Mouse (Mus musculus): ENCODE measurements around the gene Stk16. TPM values are rescaled to one million over a fixed set of nuclear protein-coding genes. Genes with fewer than 3 reads are reported as not detected.
A peak's percentile ranks its signal among the peaks of the same experiment; 100 is the strongest.

Stk16 gene
- total and polyA plus RNA-seq, 3 experiments = 42.4 to 68.3 (median 42.5) TPM

DNA sequence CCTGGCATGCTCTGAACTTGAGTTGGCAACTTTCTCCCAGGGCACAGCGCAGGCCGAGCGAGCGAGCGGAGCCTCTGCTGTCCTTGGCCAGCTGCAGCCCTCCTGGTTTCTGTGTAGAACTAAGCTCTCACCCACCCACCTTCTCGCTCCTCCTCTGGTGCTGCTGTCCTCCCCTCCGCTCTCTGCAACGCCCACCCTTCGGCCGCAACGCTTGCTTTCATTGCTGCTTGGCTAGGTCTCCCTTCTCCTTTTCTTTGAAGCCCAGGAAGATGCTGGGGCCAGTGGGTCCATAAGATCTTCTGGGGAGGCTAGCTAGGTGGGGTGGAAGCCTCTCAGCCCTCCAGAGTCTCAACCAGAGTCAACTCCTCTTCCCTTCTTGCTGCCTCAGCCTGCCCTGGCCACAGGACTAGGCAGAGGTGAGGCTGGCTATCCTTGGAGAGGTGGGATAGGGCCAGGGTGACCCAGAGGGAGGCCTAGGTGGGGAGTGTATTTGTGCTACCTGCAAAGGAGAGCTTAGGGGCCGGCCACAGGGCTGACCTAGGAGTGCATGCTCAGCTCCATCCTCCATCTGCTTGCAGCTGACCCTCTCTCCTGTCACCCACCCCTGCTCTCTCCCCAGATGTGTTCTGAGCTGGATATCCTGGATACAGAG lies 33.7 kb downstream of the Stk16 start:
- Histone ChIP-seq H3K27ac (no peak overlapping the region), H3K36me3 (ENCODE audit: control insufficient read depth, insufficient read depth, low read length) (no peaks in the 10 kb centered on the region), H3K4me3 (no peak overlapping the region), H3K9ac (ENCODE audit: low read depth, low read length) (no peak overlapping the region), H3K79me2 (replicated peaks; ENCODE audit: control insufficient read depth, insufficient read depth, low read length) (no peaks in the 10 kb centered on the region), H3K27me3 (ENCODE audit: control insufficient read depth, insufficient read depth, low read length) (no peaks in the 10 kb centered on the region), H3K4me1 (ENCODE audit: control insufficient read depth, insufficient read depth, low read length) (peaks cover 13% of the 10 kb centered on the region)
- WGBS = 87% methylated on average over 12 of the region's 12 CpGs
- no peak for DNase-seq
- TF ChIP-seq POLR2A (IDR thresholded peaks at IDR 0.05; ENCODE audit: insufficient read depth, low read depth, low read length) (no peak), CTCF (IDR thresholded peaks at IDR 0.05) (no peak), EP300 (IDR thresholded peaks at IDR 0.05; ENCODE audit: insufficient read depth, low read depth, low read length) (no peak)
- intact Hi-C loops (cut with DNase I) = no loop called here

DNA sequence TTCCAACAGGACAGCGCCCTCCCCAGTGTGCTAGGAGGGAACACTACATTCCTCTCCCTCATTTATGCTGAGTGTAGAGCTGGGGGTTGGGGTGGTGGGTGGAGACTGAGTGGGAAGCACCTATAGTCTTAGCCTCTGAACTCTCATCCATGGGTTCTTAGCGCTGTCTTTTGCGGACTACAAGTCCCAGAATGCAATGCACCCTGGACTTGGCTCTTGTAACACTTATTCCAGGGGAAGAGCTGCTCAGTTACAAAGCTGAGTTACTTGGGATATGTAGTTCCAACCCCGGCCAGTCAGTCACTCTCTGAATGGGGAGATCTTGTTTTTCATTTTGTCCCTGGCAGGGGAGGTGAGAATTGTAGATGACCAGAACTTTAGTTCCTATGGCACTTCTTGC lies 34.2 kb downstream of the Stk16 start:
- H3K4me1 ChIP-seq (ENCODE audit: control insufficient read depth, insufficient read depth, low read length) = peaks cover 13% of the 10 kb centered on the region
- TF ChIP-seq CTCF (IDR thresholded peaks at IDR 0.05) (no peak), EP300 (IDR thresholded peaks at IDR 0.05; ENCODE audit: insufficient read depth, low read depth, low read length) (no peak), POLR2A (IDR thresholded peaks at IDR 0.05; ENCODE audit: insufficient read depth, low read depth, low read length) (no peak)
- H3K27ac ChIP-seq = no peak overlapping the region
- H3K27me3 ChIP-seq (ENCODE audit: control insufficient read depth, insufficient read depth, low read length) = no peaks in the 10 kb centered on the region
- no peaks in the 10 kb centered on the region for H3K79me2 ChIP-seq (replicated peaks; ENCODE audit: control insufficient read depth, insufficient read depth, low read length)
- peak; percentile 39 to 50 for DNase-seq
- H3K36me3 ChIP-seq (ENCODE audit: control insufficient read depth, insufficient read depth, low read length) = no peaks in the 10 kb centered on the region
- no peak overlapping the region for H3K9ac ChIP-seq (ENCODE audit: low read depth, low read length)
- H3K4me3 ChIP-seq = no peak overlapping the region
- 28% methylated on average over 4 of the region's 4 CpGs for WGBS
- intact Hi-C loops (cut with DNase I) = no loop called here

DNA sequence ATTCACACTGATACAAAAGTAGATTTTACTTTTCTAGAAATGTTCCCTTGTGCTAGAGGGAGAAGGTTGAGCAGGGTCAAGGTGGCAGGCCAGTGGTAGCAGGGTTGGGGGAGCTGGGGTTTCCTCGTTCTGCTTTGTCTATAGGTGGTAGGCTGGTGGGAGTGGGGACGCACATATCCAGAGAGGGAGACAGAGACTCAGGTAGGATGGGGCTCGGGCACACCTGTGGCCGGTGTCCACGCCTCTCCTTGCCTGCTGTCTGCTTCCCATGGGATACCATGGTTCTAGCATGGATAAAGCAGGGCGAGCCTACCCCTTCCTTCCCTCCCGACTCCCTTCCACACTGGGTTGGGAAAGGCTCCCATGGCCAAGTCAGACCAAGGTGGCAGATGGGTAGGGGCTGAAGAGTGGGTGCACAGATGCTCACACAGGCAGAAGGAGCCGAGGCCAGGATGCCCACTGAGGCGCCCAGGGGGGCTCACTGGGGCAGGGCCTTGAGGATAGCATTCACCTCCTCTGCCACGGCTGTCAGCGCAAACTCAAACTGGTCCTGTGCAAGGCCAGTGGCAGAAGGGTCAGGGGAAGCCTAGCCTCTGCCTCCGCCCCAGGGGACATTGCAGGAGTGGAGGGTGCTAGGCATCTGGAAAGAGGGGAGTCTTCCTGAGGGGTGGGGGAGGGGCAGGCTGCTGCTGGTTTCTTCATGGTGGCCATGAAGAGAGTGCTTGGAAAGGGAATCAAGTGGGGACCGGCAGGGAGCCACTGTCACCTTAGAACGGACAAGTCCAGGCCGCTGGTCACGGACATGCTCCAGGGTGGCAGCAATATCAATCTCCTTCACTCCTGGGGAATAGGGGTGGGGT lies 36.7 kb downstream of the Stk16 start:
- peaks cover 15% of the 10 kb centered on the region for H3K4me1 ChIP-seq (ENCODE audit: control insufficient read depth, insufficient read depth, low read length)
- TF ChIP-seq EP300 (IDR thresholded peaks at IDR 0.05; ENCODE audit: insufficient read depth, low read depth, low read length) (no peak), POLR2A (IDR thresholded peaks at IDR 0.05; ENCODE audit: insufficient read depth, low read depth, low read length) (no peak), CTCF (IDR thresholded peaks at IDR 0.05) (no peak)
- H3K4me3 ChIP-seq = peak overlapping the region; percentile 24; the same call in 1 of the 2 replicates
- peak in 1 of 2 experiments; percentile 44 for DNase-seq
- H3K36me3 ChIP-seq (ENCODE audit: control insufficient read depth, insufficient read depth, low read length) = no peaks in the 10 kb centered on the region
- intact Hi-C loops (cut with DNase I) = loop anchor here (1.0 kb wide), 1 partner anchor 11 kb away; the partner anchor contains the start of gene Dnajb2
- H3K27me3 ChIP-seq (ENCODE audit: control insufficient read depth, insufficient read depth, low read length) = no peaks in the 10 kb centered on the region
- 80% methylated on average over 16 of the region's 16 CpGs for WGBS
- peak overlapping the region; percentile 54 for H3K9ac ChIP-seq (ENCODE audit: low read depth, low read length)
- H3K79me2 ChIP-seq (replicated peaks; ENCODE audit: control insufficient read depth, insufficient read depth, low read length) = no peaks in the 10 kb centered on the region
- peak overlapping the region; percentile 92 for H3K27ac ChIP-seq

DNA sequence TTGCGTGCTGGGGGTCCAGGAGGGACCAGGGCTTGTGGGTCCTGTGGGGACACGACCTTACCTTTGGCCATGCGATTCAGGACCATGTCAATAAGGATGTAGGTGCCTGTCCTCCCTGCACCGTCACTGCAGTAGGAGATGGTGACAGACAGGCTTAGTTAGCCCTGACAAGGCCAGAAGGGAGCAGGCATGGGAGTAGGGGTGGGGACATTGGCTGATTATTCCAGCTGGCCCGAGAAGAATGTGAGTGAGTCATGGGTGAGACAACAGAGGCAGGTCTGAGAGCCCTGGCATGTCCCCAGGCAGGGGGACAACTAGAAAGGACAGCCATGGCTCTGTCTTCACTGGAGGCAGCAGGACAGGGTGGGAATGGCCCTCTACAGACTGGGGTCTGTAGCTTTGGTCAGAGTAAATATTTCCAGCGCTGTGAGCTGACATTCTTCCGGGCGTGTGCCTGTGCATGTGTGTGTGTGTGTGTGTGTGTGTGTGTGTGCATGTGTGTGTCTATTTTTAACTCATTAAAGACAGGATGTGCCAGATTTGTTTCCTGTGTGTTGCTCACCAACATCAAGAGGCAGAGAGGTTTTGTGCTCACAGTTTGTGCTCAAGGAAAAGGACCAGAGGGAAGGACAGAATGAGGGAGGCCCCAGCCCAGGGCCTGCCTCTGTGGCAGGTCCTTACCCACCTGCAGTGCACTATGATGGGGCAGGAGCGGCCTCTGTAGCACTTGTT lies 37.6 kb downstream of the Stk16 start:
- TF ChIP-seq EP300 (IDR thresholded peaks at IDR 0.05; ENCODE audit: insufficient read depth, low read depth, low read length) (no peak), POLR2A (IDR thresholded peaks at IDR 0.05; ENCODE audit: insufficient read depth, low read depth, low read length) (peak; percentile 64), CTCF (IDR thresholded peaks at IDR 0.05) (no peak)
- H3K79me2 ChIP-seq (replicated peaks; ENCODE audit: control insufficient read depth, insufficient read depth, low read length) = no peaks in the 10 kb centered on the region
- intact Hi-C loops (cut with DNase I) = no loop called here
- no peaks in the 10 kb centered on the region for H3K36me3 ChIP-seq (ENCODE audit: control insufficient read depth, insufficient read depth, low read length)
- H3K4me1 ChIP-seq (ENCODE audit: control insufficient read depth, insufficient read depth, low read length) = peaks cover 15% of the 10 kb centered on the region
- H3K4me3 ChIP-seq = peak overlapping the region; percentile 24; the same call in 1 of the 2 replicates
- no peaks in the 10 kb centered on the region for H3K27me3 ChIP-seq (ENCODE audit: control insufficient read depth, insufficient read depth, low read length)
- H3K9ac ChIP-seq (ENCODE audit: low read depth, low read length) = peak overlapping the region; percentile 61
- peak overlapping the region; percentile 92 for H3K27ac ChIP-seq
- WGBS = 28% methylated on average over 9 of the region's 9 CpGs
- DNase-seq = peak; percentile 66 to 82

DNA sequence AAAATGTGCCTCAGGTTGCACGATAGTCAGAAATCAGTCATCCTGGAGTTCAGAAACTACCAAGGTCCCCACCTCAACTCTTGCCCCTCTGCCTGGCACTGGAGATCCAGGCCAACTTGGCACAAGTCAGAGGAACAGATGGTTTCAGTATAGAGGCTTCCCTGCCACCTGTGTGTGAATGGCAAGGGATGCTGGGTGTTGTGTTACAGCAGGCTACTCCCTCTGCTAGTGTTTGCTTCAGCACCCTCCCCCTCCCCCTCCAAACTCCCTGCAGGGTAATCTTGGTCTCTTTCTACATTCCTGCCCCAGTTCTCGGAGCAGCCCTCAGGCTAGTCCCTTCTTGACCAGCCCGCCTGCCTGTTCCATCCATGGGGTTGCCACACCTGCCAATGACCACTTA lies 39.9 kb downstream of the Stk16 start:
- no peak for DNase-seq
- no peaks in the 10 kb centered on the region for H3K79me2 ChIP-seq (replicated peaks; ENCODE audit: control insufficient read depth, insufficient read depth, low read length)
- TF ChIP-seq EP300 (IDR thresholded peaks at IDR 0.05; ENCODE audit: insufficient read depth, low read depth, low read length) (no peak), CTCF (IDR thresholded peaks at IDR 0.05) (no peak), POLR2A (IDR thresholded peaks at IDR 0.05; ENCODE audit: insufficient read depth, low read depth, low read length) (no peak)
- H3K4me3 ChIP-seq = no peak overlapping the region
- no peaks in the 10 kb centered on the region for H3K27me3 ChIP-seq (ENCODE audit: control insufficient read depth, insufficient read depth, low read length)
- no peak overlapping the region for H3K27ac ChIP-seq
- intact Hi-C loops (cut with DNase I) = loop anchor here (5.0 kb wide), 3 partner anchors 67 to 303 kb away; partner anchors contain the start of genes Abcb6 and Dnpep
- peaks cover 15% of the 10 kb centered on the region for H3K4me1 ChIP-seq (ENCODE audit: control insufficient read depth, insufficient read depth, low read length)
- 77% methylated on average over 3 of the region's 3 CpGs for WGBS
- no peak overlapping the region for H3K9ac ChIP-seq (ENCODE audit: low read depth, low read length)
- no peaks in the 10 kb centered on the region for H3K36me3 ChIP-seq (ENCODE audit: control insufficient read depth, insufficient read depth, low read length)
